Comparison of ENCODE assay signal across 17 mouse cellular contexts in the genomic region with DNA sequence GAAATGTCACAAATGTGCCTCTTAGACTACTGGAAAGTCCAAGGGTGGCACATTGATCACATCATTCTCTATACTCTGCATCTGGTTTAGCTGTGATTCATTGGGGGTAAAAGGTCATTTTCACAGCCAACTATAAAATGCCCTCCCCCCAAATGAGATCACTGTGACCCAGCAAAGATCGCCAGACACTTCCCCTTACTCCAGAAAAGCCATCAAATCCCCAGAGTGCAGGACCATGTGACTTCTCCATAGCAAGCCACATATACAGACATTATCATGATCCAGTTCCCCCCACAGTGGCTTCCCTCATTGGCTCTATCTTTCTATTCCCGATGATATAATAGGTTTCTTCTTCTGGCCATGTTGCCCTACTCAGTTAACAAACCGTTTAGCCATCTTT.
DNase-seq lines count a peak whose midpoint lies in the region; ATAC-seq lines count a peak whose summit lies in the region.
"Had no signal": no experiment of that assay in that cellular context is flagged by ENCODE, and none has a peak within 500 bp of the region (broad histone marks: within the 10 kb centered on the region; RNA-seq: fewer than 3 reads in every experiment).

No protein-coding gene starts in this region.

- no peak for DNase-seq in heart, embryonic 10.5 days (ENCODE audit: low spot score)
- DNase-seq in heart, adult 9 months (ENCODE audit: low spot score in 2 of 2): no peak
- DNase-seq in liver: no peak
- DNase-seq: cerebellum, adult 11-12 months; cerebellum, adult 9-10 months; gastrocnemius, postnatal 36 days had no signal

- peak overlapping the region; percentile 80 for H3K27ac ChIP-seq in heart, embryonic 12.5 days (ENCODE audit: poor library complexity, severe bottlenecking)
- no peak overlapping the region for H3K27ac ChIP-seq in heart, embryonic 10.5 days
- H3K27ac ChIP-seq in heart, embryonic 16.5 days (ENCODE audit: low read length): peak overlapping the region; percentile 66
- no peak overlapping the region for H3K27ac ChIP-seq in liver, embryonic 15.5 days (replicated peaks)
- H3K27ac ChIP-seq in intestine, embryonic 16.5 days (ENCODE audit: low read length): no peak overlapping the region
- H3K27ac ChIP-seq: embryonic facial prominence, embryonic 12.5 days; forebrain, embryonic 15.5 days; heart, adult 2 months; hindbrain, embryonic 13.5 days; hindbrain, postnatal 0 days had no signal

- no peaks in the 10 kb centered on the region for H3K36me3 ChIP-seq in heart, embryonic 12.5 days
- no peaks in the 10 kb centered on the region for H3K36me3 ChIP-seq in heart, embryonic 10.5 days
- no peaks in the 10 kb centered on the region for H3K36me3 ChIP-seq in heart, embryonic 16.5 days (ENCODE audit: control insufficient read depth, insufficient read depth)
- H3K36me3 ChIP-seq in liver, embryonic 15.5 days (replicated peaks): no peaks in the 10 kb centered on the region
- H3K36me3 ChIP-seq in intestine, embryonic 16.5 days (ENCODE audit: control insufficient read depth, insufficient read depth, low read length): no peaks in the 10 kb centered on the region
- H3K36me3 ChIP-seq: embryonic facial prominence, embryonic 12.5 days; forebrain, embryonic 15.5 days; hindbrain, embryonic 13.5 days had no signal

- no peak overlapping the region for H3K9ac ChIP-seq in heart, embryonic 12.5 days
- no peak overlapping the region for H3K9ac ChIP-seq in heart, embryonic 16.5 days (ENCODE audit: low read length)
- no peak overlapping the region for H3K9ac ChIP-seq in liver, embryonic 15.5 days
- H3K9ac ChIP-seq in intestine, embryonic 16.5 days (ENCODE audit: low read depth, low read length): no peak overlapping the region
- H3K9ac ChIP-seq: embryonic facial prominence, embryonic 12.5 days; forebrain, embryonic 15.5 days; hindbrain, embryonic 13.5 days had no signal

- H3K4me1 ChIP-seq in heart, embryonic 12.5 days (replicated peaks): peaks cover 26% of the 10 kb centered on the region
- H3K4me1 ChIP-seq in heart, embryonic 10.5 days: peaks cover 13% of the 10 kb centered on the region
- peaks cover 17% of the 10 kb centered on the region for H3K4me1 ChIP-seq in heart, embryonic 16.5 days (ENCODE audit: control insufficient read depth, insufficient read depth, low read length)
- H3K4me1 ChIP-seq in liver, embryonic 15.5 days (replicated peaks): peaks cover 7% of the 10 kb centered on the region; the same call in 1 of the 2 replicates
- no peaks in the 10 kb centered on the region for H3K4me1 ChIP-seq in intestine, embryonic 16.5 days (ENCODE audit: control insufficient read depth, insufficient read depth, low read length)
- H3K4me1 ChIP-seq: embryonic facial prominence, embryonic 12.5 days had no signal

- 40% methylated on average over 3 of the region's 3 CpGs for WGBS in heart, embryonic 12.5 days
- 52% methylated on average over 3 of the region's 3 CpGs for WGBS in heart, embryonic 10.5 days
- 48% methylated on average over 3 of the region's 3 CpGs for WGBS in heart, embryonic 16.5 days
- WGBS in liver, embryonic 15.5 days (ENCODE audit: insufficient replicate concordance): 30% methylated on average over 3 of the region's 3 CpGs
- WGBS in intestine, embryonic 16.5 days: 80% methylated on average over 3 of the region's 3 CpGs

- peaks cover 4% of the 10 kb centered on the region; the same call in 1 of the 2 replicates for H3K9me3 ChIP-seq in heart, embryonic 12.5 days (replicated peaks)
- no peaks in the 10 kb centered on the region for H3K9me3 ChIP-seq in heart, embryonic 10.5 days
- H3K9me3 ChIP-seq in heart, embryonic 16.5 days (replicated peaks; ENCODE audit: control insufficient read depth, low read length): peaks cover 7% of the 10 kb centered on the region; the same call in 1 of the 2 replicates
- no peaks in the 10 kb centered on the region for H3K9me3 ChIP-seq in liver, embryonic 15.5 days (replicated peaks)
- H3K9me3 ChIP-seq in intestine, embryonic 16.5 days (ENCODE audit: control insufficient read depth, low read length): no peaks in the 10 kb centered on the region
- H3K9me3 ChIP-seq: forebrain, embryonic 15.5 days; hindbrain, embryonic 13.5 days had no signal

- peak; percentile 79 for ATAC-seq in heart, embryonic 12.5 days (ENCODE audit: insufficient number of reproducible peaks, low FRiP score)
- peak; percentile 69 for ATAC-seq in heart, embryonic 16.5 days (replicated peaks; ENCODE audit: extremely low read depth, insufficient read depth, low FRiP score)
- ATAC-seq in liver, embryonic 15.5 days (ENCODE audit: insufficient read depth): 0 out of 2 replicates have a peak, but pooled peaks have one; percentile 13
- ATAC-seq in intestine, embryonic 16.5 days: no peak
- ATAC-seq: activated CD4-positive, CD25-positive, alpha-beta regulatory T cell, adult 4 months; forebrain, embryonic 15.5 days; Patski had no signal

- peak overlapping the region; percentile 9; the same call in 1 of the 2 replicates for H3K4me2 ChIP-seq in heart, embryonic 12.5 days
- H3K4me2 ChIP-seq in heart, embryonic 16.5 days (ENCODE audit: low read depth, low read length): no peak overlapping the region
- H3K4me2 ChIP-seq in liver, embryonic 15.5 days: no peak overlapping the region
- no peak overlapping the region for H3K4me2 ChIP-seq in intestine, embryonic 16.5 days (ENCODE audit: low read depth, low read length)
- H3K4me2 ChIP-seq: embryonic facial prominence, embryonic 12.5 days; forebrain, embryonic 15.5 days; hindbrain, embryonic 13.5 days had no signal

- H3K27me3 ChIP-seq in heart, embryonic 12.5 days (replicated peaks): no peaks in the 10 kb centered on the region
- H3K27me3 ChIP-seq in heart, embryonic 10.5 days (ENCODE audit: insufficient read depth, poor library complexity, severe bottlenecking): no peaks in the 10 kb centered on the region
- H3K27me3 ChIP-seq in heart, embryonic 16.5 days (ENCODE audit: control insufficient read depth, insufficient read depth, low read length): no peaks in the 10 kb centered on the region
- H3K27me3 ChIP-seq in liver, embryonic 15.5 days: no peaks in the 10 kb centered on the region; the same call in 1 of the 2 replicates
- no peaks in the 10 kb centered on the region for H3K27me3 ChIP-seq in intestine, embryonic 16.5 days (replicated peaks; ENCODE audit: control insufficient read depth, insufficient read depth, low read length)
- H3K27me3 ChIP-seq: embryonic facial prominence, embryonic 12.5 days; forebrain, embryonic 15.5 days; hindbrain, embryonic 13.5 days had no signal

- H3K4me3 ChIP-seq in heart, embryonic 12.5 days: no peak overlapping the region
- H3K4me3 ChIP-seq in heart, embryonic 10.5 days: no peak overlapping the region
- H3K4me3 ChIP-seq in heart, embryonic 16.5 days (ENCODE audit: low read length): no peak overlapping the region
- no peak overlapping the region for H3K4me3 ChIP-seq in liver, embryonic 15.5 days (replicated peaks)
- H3K4me3 ChIP-seq in intestine, embryonic 16.5 days (ENCODE audit: low read length): no peak overlapping the region
- H3K4me3 ChIP-seq: embryonic facial prominence, embryonic 12.5 days; forebrain, embryonic 15.5 days; heart, adult 2 months; hindbrain, embryonic 13.5 days had no signal

Comparison
In these comparisons a context has a peak if more than half of its experiments do, and no peak if none do; other contexts are left out.
1. H3K27ac ChIP-seq: peak in heart, embryonic 12.5 days (single experiment) and heart, embryonic 16.5 days (single experiment); none in heart, embryonic 10.5 days (single experiment), liver, embryonic 15.5 days (single experiment) and intestine, embryonic 16.5 days (single experiment).